Mouse (Mus musculus): ENCODE data around the gene Rps19.
"Not testable (repeated sequence)": the region's sequence is repeated elsewhere in the genome, so short reads cannot be mapped to it uniquely, and the experiment has no call there.

GRCm38 (mm10) chr7:24895749-24896148 is 11.6 kb downstream of the Rps19 start:
- not testable (repeated sequence) for TF ChIP-seq EP300, CTCF (IDR thresholded peaks at IDR 0.05)

All from lung, postnatal 0 days (tissue).